Mouse (Mus musculus) left cerebral cortex, postnatal 10 days (tissue): ENCODE results near the gene Tspyl1. TPM values are rescaled to one million over a fixed set of nuclear protein-coding genes. Genes with fewer than 3 reads are reported as not detected.
"Not testable (repeated sequence)": the region's sequence is repeated elsewhere in the genome, so short reads cannot be mapped to it uniquely, and the experiment has no call there.

ENCODE experiments used
- DNase-seq, 2 experiments: peaks; one replicate each; pipeline ENCODE4 v3.0.0; 2021 to 2022; ENCODE audit warnings: low spot score in 2 of 2, mixed read lengths in 1 of 2; ENCODE audit errors: extremely low spot score in 1 of 2
- intact Hi-C: fragments of 180-260 bp; cut with DNase I; formaldehyde crosslinking; loops from one replicate; pipeline ENCODE4 v1.15.1; 2025
- total RNA-seq, 2 experiments: library from RNA; stranded (reverse); gene quantifications; 2 replicates each; pipeline ENCODE4 v1.2.3; 2021

Tspyl1 gene
- total RNA-seq, result 100 to 1,000 TPM; 103 to 105 TPM

- intact Hi-C loops, result loop anchor here (5.0 kb wide), 2 partner anchors 75 to 250 kb away; partner anchors contain the start of gene Dse
- peak; percentile 98 to 99 for DNase-seq
Observed at GRCm38 (mm10) chr10:34281962-34282388, at the start of gene Tspyl1. Tspyl1 (plus strand) TSS chr10:34282190.

- intact Hi-C loops, result no loop called here
- no peak for DNase-seq
Observed at GRCm38 (mm10) chr10:34233418-34233817, 48.6 kb upstream of the Tspyl1 start.

- DNase-seq, result no peak
- intact Hi-C loops, result no loop called here
Observed at GRCm38 (mm10) chr10:34233931-34234745, 47.9 kb upstream of the Tspyl1 start.

DNA sequence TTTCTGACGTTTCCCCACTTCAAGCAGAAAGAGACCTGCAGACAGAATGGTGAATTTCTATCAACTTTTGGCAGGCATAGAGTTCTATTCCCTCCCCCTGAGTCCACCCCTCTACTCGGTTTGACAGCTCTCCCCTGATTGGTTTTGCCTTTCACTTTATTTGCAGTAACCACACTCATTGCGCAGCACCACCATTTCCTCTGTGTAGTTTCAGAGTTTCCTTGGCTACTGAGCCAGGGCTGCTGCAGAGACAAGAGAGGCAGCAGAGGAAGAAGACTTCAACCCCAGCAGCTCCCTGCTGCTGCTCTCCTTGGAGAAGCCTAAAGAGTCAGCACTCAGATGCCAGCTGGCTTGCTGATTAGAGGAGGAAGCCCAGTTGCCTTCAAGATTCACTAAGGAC, 46.6 kb upstream of the Tspyl1 start:
- DNase-seq, result no peak
- intact Hi-C loops, result no loop called here

- no peak for DNase-seq
- intact Hi-C loops, result no loop called here
Observed at GRCm38 (mm10) chr10:34236569-34236968, 45.4 kb upstream of the Tspyl1 start.

DNA sequence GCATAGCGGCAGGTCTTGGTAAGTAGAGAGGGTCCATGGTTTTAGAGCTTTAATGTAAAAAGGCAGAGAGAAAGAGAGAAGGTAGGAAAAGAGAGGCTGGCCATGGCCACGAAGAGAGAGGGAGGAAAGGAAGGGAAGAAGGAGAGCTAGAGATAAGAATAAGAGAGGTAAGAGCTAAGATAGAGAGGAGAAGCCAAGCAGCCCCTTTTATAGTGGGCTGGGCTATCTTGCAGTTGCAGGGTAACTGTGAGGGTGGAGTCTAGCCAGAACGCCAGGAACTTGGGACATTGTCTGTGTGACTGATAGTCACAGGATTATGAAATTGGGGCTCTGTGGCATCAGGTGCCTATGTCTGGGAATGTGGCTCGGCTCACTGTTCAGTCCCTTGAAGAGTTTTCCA, 43.5 kb upstream of the Tspyl1 start:
- intact Hi-C loops, result no loop called here
- DNase-seq, result no peak

GRCm38 (mm10) chr10:34244745-34245144, 37.2 kb upstream of the Tspyl1 start:
- DNase-seq, result no peak
- intact Hi-C loops, result no loop called here

GRCm38 (mm10) chr10:34246106-34246505, 35.9 kb upstream of the Tspyl1 start:
- intact Hi-C loops, result no loop called here
- DNase-seq, result no peak

DNA sequence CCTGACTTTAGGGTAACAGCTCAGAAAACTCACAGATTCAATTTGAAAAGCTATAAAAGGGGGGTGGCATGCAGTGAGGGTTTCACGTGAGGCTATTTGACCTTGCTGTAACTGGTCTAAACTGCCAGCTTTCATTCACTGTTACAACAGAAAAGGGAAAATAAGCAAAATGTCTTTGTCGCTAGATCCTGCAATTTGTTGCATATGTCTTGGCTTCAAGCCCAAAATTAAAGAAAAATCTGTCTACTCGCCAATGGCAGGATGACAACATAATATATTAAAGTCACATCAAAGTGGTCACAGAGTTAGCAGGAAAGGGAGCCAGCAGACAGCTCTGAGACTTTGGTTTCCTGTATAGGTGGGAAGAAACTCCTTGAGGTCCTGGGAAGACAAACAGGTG, 34.2 kb upstream of the Tspyl1 start:
- intact Hi-C loops, result no loop called here
- DNase-seq, result no peak

- intact Hi-C loops, result no loop called here
- DNase-seq, result no peak
Observed at GRCm38 (mm10) chr10:34249594-34249993, 32.4 kb upstream of the Tspyl1 start.

DNA sequence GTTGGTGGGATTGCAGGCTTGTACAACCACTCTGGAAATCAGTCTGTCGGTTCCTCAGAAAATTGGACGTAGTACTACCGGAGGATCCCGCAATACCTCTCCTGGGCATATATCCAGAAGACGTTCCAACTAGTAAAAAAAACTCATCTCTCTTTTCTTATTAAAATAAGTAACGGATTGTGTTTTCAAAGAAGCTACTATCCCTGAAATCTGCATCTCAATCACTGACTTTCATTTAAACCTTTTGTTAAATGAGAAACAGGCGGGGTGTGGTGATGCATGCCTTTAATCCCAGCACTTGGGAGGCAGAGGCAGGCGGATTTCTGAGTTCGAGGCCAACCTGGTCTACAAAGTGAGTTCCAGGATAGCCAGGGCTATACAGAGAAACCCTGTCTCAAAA, 29.2 kb upstream of the Tspyl1 start:
- DNase-seq, intact Hi-C loops: not testable (repeated sequence)

DNA sequence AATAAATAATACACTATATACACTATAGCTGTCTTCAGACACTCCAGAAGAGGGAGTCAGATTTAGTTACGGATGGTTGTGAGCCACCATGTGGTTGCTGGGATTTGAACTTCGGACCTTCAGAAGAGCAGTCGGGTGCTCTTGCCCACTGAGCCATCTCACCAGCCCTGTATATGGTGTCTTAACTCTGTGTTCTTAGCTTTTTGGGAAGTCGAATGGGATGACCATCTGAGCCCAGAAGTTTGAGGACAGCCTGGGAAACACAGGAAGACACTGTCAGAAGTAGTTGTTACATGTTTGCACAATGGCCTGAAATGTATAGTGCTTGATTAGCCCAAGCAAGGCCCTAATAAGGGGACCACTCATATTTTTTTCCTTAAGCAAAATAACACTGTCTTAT, 16.9 kb upstream of the Tspyl1 start:
- intact Hi-C loops, result no loop called here
- DNase-seq, result no peak

DNA sequence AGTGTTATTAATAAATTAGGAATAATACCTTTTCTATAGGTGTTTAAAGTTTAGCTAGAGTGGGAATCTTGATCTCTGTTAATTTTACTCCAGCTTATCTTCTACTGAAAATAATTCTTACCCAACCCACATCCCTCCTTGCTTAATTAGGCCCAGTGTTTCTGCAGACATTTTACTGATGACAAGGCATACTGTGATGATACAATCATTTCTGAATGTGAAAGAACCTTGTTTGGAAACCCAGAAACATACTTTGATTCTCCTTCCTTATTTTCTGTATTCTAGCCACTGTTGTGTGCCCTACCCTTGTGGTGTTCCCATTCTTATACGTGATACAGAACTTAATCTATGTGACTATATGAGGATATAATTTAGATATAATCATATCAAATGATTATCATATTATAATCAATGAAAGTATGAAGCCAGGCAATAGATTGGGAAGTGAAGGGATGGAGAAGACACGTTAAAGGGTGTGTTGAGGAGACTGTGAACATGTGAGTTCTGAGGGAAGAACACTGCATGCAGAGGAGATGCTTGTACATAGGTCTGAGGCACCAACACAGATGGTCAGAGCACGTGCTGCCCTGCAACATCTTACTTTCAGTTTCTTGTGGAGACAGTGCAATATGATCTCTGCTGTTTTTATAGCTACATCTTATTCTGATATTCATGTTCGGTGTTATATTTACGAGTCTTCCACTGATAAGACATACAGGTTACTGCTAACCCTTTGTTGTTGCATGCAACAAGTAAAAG, 14.5 kb upstream of the Tspyl1 start:
- DNase-seq, result no peak
- intact Hi-C loops, result no loop called here

DNA sequence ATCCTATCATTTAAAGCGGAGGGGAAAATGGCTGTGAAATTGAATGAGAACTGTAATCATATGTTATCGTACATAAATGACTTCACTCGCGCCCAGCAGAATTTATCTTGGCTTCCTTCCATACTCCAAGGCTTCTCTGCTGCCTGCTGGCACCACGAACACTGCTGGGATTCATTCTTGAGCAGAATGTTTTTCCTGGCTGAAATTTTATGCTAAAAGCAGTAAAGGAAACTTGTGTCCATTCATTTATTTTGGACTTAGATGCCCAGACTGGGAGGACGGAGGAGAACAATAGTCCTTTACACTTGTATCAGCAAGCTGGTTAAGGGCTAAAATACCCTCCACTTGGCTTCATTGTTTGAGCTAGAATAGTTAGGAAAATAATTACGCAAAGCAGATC, 10.3 kb upstream of the Tspyl1 start:
- DNase-seq, result peak; percentile 49 to 67
- intact Hi-C loops, result loop anchor here (10.0 kb wide), 1 partner anchor 177 kb away; the partner anchor contains the start of gene Calhm5

DNA sequence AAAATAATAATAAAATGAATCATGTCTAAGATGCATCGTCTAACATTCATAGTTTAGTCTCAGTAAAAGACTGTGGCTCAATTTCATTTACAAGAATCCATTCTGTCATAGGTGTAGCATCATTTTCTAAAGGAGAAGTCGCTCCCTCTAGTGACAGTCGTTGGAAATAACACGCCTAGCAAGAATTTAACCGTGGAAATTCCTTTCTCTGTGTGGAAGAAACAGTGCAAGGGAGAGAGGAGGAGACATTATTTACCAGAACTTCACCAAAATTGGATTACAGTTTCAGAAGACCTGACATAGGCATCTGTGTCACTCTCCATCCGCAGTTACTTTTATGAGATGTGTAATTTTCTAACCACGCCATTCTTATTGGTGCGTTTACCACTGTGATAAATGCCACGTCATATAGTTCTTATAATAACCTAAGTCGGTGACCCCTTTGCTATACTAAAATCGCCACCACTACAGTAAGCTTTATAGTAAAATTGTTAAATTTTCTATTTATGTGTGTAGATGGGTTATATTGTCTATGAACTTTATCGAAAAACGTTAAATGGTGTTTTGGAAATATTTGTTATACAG, 1.3 kb upstream of the Tspyl1 start:
- intact Hi-C loops, result loop anchor here (5.0 kb wide), 2 partner anchors 73 to 248 kb away; partner anchors contain the start of gene Dse
- peak; percentile 48 to 70 for DNase-seq

DNA sequence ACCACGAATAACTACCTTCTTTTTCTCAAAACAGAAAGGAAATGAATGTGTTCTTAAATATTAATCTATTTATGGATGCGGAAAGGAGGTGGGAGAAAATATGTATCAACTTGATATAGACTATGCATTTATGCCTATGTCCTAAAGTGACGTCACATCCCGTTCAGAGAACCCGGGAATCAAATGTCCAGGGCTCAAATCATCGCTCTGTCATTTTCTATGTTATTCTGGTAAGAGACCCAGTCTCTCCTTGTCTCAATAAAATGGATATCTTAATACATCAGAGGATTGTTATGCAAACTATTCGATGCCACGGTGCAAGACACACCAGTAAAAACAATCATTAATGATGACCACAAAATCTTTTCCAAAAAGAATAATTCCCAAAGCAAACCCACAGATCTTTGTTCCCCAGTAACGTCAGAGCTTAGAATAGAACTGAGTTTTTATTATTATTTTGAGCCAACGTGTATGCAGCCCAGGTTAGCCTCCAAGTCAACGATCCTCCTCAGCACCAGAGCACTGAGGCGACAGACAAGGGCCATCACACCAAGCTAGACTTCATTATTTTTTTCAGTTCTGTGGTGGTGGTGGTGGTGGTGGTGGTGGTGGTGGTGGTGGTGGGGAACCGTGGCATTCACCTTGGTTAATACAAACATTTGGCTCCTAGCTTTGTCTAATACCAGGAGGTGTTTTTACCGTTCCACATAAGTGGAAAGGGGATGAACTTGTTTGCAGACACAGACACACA, 604 bp upstream of the Tspyl1 start:
- intact Hi-C loops, result loop anchor here (5.0 kb wide), 2 partner anchors 74 to 249 kb away; partner anchors contain the start of gene Dse
- peak in 1 of 2 experiments; percentile 21 for DNase-seq

- peak; percentile 18 to 69 for DNase-seq
- intact Hi-C loops, result loop anchor here (5.0 kb wide), 2 partner anchors 75 to 250 kb away; partner anchors contain the start of gene Dse
Observed at GRCm38 (mm10) chr10:34282420-34283238, 639 bp downstream of the Tspyl1 start.

- no peak for DNase-seq
- intact Hi-C loops, result no loop called here
Observed at GRCm38 (mm10) chr10:34296911-34297298, 14.9 kb downstream of the Tspyl1 start.
